Mouse (Mus musculus) mouse trophoblast stem cell (cell line): Measurements from ENCODE around the gene Mapk1.
"Not testable (repeated sequence)": the region's sequence is repeated elsewhere in the genome, so short reads cannot be mapped to it uniquely, and the experiment has no call there.

Experiments
- in situ Hi-C, 2 experiments: fragments of 300-500 bp; cut with MseI, MboI; formaldehyde crosslinking; loops; 2 replicates in 1 of 2; 3 replicates in 1 of 2; pipeline ENCODE4 v1.15.1; 2025

The Mapk1 gene

DNA sequence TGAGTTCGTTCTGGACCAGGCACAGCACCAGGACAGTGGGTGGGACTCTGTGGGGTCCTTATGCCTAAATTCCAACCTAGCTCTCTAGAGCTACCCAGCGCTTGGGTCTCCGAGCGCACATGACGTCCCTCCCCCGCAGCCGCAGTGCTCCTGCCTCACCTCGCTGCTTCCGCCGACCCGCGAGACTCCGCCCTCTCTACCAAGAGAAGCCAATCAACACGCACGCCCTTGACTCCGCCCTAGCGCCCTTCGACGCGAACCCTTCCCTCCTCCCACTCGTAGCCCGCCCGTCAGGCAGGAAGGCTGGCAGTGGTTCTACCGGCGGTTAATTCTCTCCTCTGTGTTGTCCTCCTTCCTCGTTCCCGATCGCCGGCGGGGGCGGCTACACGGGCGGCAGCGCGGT is at the start of gene Mapk1:
Mapk1 (plus strand) TSS at position 252 of the 403 bp plus-strand sequence.
- in situ Hi-C loops: no loop called here

DNA sequence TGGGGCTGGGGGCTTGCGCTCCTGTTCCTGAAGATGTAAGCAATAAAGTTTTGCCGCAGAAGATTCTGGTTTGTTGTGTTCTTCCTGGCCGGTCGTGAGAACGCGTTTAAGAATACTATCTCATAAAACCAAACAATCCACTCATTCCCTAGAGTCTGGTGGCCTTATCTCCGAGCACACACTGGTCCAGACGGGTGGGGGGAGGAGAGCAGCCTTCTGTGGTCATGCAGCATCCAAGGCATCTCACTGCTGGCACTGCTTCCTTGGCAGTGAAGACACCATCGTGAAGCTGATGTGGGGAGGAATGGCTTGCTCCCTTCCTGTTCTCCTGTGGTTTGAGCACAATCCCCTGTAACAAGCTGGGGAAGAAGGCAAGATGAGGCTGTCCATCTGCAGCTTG is 43.6 kb upstream of the Mapk1 start:
- in situ Hi-C loops: no loop called here

DNA sequence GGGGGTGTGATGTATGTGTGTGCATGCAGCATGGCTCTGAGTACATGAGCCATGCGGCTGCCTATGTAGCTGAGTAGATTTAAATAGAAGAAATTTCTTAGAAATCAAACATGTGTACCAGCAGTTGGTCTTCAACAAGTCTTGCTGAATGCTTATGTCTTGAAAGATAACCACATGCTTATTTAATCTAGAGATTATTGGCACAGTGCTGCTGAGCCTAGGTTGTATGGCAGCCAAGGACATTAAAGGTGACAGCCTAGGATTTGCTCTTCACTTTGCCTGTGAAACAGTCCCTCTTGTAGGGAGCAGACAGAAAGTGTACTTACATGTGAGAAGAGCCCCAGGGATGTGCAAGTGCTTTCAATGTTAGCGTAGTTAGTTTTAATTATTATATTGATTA is 42.1 kb upstream of the Mapk1 start:
- in situ Hi-C loops: no loop called here

DNA sequence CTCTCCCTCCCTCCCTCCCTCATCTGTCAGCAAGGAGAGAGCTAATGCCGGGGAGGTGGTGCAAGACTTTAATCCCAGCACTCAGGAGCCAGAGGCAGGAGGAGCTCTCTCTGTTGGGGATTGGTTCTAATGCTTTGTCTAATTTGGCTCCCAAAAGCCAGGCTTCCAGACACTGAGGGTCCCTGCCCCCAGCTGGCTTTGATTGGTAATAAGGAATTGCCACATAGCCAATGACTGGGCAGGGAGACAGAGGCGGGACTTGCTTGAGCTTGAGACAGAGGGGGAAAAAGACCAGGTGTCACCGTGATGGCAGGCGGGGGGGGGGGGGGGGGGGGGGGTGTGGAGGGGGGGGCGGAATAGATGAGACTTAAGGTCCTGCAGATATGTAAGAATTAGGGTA is 24.6 kb upstream of the Mapk1 start:
- in situ Hi-C loops: no loop called here

DNA sequence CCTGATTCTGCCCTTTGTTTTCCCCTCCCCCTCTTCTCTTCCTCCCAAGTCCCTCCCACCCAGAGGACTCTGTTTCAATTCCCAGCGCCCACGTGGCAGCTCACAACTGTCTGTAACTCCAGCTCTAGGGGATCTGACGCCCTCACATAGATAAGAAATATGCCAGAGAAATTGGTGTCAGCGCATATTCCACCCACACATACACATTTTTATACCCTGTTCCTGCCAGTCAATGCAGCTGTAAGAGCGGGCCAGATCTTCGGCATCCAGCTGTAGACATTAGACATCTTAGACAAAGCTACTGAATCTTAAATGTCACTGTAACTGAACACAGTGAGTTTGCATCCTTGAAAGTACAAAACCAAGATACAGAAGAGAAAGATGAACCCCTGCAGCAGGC is 23.3 kb upstream of the Mapk1 start:
- in situ Hi-C loops: no loop called here

DNA sequence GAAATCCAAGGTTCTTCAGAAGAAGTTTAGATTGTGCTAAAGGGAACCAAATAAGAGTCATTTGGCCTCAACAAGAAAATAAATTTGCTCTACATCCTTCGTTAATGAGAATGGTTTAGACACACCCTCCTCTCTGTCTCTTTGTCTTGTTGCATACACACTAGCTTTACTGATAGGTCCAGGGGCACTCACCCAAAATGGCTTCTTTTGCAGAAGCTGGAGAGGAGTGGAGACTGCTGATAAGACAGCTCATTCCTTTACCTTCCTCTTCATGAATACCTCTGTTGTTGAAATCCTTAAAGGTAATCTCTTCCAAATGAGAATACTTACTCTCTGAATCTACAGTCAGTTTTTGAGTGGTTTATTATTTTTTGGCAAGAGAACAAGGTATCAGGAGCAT is 18.0 kb upstream of the Mapk1 start:
- in situ Hi-C loops: no loop called here

DNA sequence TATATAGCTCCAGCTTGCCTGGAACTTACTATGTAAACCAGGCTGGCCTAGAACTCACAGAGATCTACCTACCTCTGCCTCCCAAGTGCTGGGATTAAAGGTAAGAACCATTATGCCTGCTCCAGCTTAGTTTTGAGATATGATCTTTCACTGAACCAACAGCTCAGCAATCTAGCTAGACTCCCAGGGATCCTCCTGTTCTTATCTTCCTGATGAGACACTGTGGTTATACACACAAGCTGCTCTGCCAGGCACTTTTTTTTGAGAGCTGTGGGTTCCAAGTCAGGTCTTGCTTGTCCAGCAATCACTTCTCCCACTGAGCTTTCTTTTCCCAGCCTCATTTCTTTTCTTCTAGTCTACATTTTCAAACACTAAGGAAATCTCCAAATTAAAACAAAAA is 16.9 kb upstream of the Mapk1 start:
- in situ Hi-C loops: no loop called here

DNA sequence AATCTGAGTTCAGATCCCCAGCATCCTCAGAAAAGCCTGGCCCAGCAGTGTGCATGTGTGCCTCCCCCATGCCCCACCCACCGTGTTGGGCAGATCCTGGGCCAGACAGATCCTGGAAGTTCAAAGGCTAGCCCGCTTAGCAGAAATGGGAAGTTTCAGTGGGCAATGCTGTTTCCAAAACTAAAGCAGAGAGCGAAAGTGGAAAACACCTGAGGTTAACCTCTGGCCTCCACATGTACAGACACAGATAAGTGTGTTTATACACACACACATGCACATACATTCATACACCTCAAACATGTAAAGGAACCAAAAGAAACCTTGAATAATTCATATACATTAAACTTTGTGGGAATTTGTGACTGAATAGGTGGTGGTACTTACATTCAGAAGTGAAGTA is 5.1 kb upstream of the Mapk1 start:
- in situ Hi-C loops: no loop called here

DNA sequence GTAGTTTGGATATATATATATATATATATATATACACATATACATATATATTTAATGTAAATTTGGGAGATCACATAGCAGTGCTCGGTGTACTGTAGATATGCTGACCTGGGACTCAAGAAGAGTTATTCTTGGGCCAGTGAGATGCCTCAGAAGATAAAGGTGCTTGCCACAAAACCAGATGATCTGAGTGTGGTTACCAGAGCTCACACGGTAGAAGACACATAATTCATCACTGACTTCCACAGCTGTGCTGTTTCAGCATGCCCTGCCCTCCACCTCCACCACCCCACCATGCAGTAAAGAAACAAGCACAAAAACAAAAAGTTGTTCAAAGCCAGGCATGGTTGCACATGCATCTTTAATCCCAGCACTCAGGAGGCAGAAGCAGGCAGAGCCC is 4.4 kb upstream of the Mapk1 start:
- in situ Hi-C loops: no loop called here

DNA sequence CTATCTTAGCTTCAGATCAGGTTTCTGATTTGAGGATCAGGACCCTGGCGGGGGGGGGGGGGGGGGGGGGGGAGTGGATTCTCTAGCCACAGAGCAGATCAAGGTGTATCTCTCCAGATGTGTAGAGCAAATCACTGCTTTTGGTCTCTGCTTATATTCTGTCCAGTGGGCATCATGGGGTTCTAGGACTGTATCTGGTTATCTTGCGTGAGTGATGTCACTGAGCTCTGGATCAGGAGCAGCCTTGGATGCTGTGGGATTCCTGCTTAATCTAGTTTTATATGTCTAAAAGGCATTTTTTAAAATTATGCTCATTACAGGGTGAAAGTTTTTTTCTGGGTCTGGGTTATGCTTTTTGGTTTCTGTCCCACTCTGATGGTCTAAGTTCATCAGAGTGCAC is 546 bp upstream of the Mapk1 start:
- in situ Hi-C loops: no loop called here

DNA sequence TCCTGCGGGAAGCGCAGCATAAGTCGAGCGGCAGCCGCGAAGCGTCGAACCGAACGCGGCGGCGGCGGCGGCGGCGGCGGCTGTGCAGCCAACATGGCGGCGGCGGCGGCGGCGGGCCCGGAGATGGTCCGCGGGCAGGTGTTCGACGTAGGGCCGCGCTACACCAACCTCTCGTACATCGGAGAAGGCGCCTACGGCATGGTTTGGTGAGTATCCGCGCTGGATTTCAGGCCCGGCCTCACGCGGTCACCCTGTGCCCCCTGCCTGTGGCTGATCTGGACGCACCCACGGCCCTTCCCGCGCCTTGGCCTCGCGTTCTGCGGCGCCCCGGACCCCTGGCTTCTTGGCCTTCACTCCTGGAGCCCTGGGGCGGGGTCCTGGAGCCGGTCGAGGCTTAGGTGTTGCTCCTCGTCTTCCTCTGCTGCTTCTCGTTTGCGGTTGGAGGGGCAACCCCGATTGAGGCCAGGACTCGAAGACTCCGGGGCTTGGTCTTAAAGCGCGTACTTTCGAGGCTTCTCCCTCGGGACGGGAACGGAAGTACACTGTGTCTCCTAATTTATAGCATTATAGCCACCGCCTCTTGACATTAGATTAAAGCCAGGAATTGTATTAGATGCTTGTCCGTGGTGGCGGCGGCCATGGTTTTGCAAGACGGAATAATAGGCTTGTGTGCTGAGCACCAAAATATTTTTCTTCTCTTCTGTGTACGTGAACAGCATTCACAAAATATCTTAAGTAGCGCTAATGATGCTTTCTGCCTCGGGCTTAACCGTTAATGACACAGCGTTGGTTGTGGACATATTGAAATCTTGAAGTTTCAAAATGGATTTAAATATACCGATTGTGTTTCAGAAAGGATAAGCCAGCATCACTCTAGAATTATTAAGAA is 596 bp downstream of the Mapk1 start:
- in situ Hi-C loops: no loop called here

DNA sequence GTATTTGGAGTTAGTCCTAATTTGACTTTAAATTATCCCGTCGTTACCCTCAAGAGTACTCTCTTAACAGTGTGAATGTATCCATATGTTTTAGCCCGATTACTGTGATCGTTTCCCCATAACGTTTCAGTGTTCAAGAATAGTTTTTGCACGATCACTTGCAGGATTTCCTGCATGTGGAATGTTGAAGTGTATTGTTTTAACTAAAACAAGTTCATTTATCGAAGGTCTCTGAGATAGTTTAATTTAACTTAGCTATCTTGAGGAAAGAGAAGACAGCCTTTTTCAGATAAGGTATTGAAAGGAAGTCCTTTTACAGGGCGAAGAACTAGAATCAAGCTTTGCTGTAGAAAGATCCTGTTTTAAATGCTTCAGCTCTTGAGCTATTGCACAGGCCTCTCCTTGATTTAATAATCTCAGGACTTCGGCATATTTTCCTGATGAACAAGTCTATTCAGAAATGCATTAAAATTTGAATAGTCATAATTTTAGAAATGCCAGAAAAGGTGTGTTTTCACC is 1.3 kb downstream of the Mapk1 start:
- in situ Hi-C loops: no loop called here

DNA sequence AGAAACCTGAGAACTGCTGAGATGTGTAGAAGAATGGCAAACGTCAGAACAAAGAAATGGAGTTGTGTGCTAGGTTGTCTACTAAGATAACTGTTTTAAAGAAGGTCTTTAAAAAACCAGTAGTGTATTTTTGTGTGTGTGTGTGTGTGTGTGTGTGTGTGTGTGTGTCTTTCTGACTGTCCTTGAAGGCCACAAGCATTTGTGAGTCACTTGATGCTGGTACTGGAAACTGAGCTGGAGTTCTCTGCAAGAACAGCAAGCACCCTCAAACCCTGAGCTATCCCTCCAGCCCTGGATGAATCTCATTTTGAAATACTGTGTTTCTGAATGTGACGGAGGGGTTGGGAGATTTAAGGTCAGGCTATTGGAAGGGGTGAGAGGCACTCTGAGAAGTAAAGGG is 4.1 kb downstream of the Mapk1 start:
- in situ Hi-C loops: no loop called here

DNA sequence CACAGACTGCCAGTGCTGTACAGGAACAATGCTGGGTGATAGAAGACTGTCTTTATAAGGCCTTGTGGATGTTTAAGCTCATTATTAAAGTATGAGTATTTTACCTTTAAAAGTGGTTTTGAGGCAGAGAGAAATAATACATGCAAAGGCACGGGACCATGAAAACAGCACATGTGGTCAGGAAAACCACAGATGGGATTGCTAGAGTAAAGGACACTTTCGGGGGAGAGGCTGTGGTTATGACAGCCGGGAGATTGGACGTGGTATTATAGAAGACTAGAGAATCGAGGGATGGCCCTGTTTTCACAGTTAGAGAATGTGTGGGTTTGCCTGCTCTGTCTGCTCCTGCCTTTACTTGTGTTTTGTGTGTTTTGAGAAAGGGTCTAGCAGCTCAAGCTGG is 5.7 kb downstream of the Mapk1 start:
- in situ Hi-C loops: no loop called here

DNA sequence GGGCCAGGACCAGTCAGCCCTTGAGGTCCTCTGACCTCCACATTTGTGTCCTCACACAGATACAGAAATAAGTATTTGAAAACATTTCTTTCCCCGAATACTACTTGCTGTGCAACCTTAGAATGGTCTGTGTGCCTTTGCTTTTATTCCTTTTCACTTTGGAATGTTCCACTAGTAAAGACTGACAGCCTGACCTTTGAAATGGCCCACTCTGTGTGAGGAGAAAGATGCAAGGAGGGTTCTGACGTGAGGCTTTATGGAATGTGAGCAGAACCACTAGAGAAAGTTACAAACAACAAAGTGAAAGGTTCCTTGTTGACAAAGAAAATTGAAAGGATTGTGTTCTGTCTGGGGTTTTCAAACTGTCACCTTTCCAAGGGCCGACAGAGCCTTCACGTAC is 6.8 kb downstream of the Mapk1 start:
- in situ Hi-C loops: no loop called here

DNA sequence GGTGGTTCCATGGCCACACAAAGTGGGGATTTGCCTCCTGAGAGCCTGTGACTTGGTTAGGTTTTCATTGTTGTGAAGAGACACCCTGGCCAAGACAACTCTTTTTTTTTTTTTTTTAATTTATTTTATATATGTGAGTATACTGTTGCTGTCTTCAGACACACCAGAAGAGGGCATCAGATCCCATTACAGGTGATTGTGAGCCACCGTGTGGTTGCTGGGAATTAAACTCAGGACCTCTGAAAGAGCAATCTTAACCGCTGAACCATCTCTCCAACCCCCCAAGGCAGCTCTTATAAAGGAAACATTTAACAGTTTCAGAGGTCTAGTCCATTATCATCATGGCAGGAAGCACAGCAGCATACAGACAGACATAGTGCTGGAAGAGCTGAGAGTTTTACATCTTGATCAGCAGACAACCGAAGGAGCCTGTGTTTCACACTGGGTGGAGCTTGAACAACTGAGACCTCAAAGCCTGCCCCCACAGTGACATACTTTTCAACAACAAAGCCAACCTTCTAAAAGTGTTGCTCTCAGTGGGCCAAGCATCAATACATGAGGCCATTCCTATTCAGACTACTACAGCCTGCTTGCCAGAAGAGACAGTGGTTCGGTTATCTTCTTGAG is 11.4 kb downstream of the Mapk1 start:
- in situ Hi-C loops: no loop called here

DNA sequence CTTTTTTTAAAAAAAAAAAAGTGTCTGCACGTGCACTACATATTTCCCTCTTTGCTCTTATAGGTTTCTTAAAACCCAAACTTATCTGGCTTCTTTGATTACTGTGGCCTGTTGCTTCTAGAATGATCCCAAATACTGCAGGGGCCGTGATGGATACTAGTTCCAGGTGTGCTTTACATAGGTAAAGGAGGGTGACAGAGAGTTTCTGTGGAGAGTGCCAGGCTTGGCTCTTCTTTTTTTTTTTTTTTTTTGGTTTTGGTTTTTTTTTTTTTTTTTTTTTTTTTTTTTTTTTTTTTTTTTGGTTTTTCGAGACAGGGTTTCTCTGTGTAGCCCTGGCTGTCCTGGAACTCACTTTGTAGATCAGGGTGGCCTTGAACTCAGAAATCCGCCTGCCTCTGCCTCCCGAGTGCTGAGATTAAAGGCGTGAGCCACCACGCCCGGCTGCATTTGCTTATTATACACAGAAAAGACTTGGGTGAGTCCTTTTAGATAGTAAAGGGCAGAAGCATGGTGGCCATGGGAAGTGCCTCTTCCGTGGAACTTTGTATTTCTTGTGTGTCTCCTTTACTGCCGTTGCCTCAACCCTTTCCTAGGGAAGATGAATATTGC is 13.0 kb downstream of the Mapk1 start:
- in situ Hi-C loops: not testable (repeated sequence)

DNA sequence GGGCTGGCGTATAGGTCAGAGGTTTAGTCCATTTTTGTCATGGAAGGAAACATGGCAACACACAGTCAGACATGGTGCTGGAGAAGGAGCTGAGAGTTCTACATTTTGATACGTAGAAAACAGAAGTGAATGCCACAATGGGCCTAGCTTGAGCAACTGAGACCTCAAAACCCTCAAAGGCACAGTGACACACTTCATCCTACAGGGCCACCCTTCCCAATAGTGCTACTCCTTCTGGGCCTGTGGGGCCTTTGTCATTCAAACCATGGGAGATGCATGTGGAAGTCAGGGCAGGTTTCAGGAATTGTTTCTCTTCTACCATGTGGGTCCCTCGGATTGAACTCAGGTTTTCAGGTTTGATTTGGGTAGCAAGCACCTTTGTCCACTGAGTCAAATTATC is 17.9 kb downstream of the Mapk1 start:
- in situ Hi-C loops: no loop called here

DNA sequence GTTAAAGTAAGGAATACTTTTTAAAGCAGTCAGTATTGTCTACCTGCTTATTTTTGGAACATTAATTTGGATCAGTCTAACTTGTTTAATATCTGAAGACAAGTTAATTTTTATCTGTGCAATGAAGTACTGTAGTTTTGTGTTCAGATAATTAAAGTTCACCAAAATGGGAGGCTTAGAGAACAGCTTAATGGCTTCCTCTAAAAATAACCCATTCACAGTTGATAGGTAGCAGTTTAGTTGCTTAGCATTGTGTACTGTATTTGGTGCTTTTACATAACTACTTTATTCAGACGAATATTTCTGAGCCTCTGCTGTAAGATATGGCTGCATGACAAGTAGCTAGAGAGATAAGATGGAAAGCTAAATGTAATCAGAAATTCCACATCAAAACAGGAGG is 23.9 kb downstream of the Mapk1 start:
- in situ Hi-C loops: no loop called here

DNA sequence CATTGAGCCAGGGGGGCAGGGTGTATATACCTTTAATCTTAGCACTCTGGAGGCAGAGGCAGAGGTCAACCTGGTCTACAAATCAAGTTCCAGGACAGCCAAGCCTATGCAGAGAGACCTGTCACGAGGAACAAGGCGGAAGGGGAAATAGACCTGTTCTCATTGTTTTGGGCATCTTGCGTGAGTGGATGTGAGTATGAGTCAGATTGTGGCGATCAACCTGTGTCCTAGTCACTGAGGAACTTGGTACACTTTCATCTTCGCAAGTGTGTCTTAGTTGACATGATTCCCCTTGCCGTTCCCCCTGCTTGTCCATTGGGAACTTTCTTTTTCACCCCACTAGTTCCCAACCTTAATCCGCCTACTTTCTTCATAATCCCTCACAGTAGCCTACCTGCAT is 26.9 kb downstream of the Mapk1 start:
- in situ Hi-C loops: no loop called here

DNA sequence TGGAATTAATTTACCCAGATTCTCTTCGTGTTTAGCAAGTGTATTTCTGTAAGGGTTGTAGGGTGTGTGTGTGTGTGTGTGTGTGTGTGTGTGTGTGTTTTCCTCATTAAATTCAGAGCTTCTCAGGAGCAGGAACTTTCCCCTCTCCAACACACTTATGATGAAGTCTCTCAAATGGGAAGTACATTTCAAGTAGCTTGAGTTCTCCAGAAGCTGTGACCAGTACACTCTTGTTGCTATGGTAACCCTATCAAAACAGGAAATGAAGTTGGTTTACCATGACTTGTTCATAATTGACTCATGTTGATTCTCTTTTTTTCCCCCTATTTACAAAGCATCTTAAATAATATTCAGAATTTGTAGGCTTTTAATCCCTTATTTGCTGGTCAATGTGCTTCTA is 29.4 kb downstream of the Mapk1 start:
- in situ Hi-C loops: no loop called here

DNA sequence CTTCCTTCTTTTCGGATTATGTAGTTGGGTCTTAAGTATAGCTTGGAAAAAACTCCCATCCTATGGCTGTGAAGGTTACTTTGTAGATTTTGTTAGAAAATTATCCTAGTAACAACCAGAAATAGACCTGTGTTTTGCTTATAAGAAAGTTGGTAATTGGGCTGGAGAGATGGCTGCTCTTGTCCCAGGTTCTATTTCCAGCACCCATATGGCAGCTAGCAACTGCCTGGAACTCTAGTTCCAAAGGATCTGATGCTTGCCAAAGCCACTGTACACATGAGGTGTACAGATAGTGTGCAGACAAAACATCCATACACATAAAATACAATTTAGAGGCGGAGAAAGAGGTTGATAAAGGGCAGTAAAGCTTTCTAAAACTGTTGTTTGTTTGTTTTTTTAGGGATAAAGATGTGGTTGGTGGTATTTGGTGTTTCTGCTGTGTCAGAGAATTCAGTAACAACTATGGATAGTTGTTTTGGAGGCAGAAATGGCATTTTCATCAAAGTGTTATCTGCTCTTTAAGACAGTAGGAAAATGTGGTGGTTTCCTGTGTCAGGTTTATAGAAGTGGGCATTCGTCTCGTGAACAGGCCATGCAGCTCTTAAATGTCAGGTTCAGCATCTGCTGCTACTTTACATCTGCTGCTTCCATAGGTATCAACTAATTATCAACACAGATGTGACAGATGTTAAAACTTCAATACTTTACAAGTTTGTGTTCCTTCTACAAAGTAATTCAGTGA is 32.1 kb downstream of the Mapk1 start:
- in situ Hi-C loops: no loop called here
